Mouse (Mus musculus) hindbrain, embryonic 13.5 days (tissue): ENCODE data around the gene Gm14180. TPM values are rescaled to one million over a fixed set of nuclear protein-coding genes. Genes with fewer than 3 reads are reported as not detected.
"Not testable (repeated sequence)": the region's sequence is repeated elsewhere in the genome, so short reads cannot be mapped to it uniquely, and the experiment has no call there.

Experiments
- ATAC-seq: fragments of 200-750 bp; cut with Nextera tagmentation; 2 replicates; pipeline ENCODE4 v1.8.0; 2017; ENCODE audit warnings: moderate TSS enrichment; ENCODE audit not compliant: low FRiP score
- H3K27ac ChIP-seq: fragments of 300-500 bp; sonication (generic); 2 replicates; pipeline ENCODE4 v1.5.1; 2015; ENCODE audit warnings: inconsistent platforms, mild to moderate bottlenecking, moderate library complexity
- H3K27me3 ChIP-seq: fragments of 300-500 bp; sonication (generic); 2 replicates; pipeline ENCODE4 v1.6.1; 2015; ENCODE audit warnings: mild to moderate bottlenecking, inconsistent platforms
- H3K36me3 ChIP-seq: fragments of 300-500 bp; sonication (generic); 2 replicates; pipeline ENCODE4 v1.6.1; 2015; ENCODE audit warnings: mild to moderate bottlenecking, inconsistent platforms
- H3K4me1 ChIP-seq: fragments of 300-500 bp; sonication (generic); replicated peaks from 2 replicates; pipeline ENCODE4 v1.6.1; 2015; ENCODE audit warnings: inconsistent platforms
- H3K4me2 ChIP-seq: fragments of 300-500 bp; sonication (generic); 2 replicates; pipeline ENCODE4 v1.6.1; 2015; ENCODE audit warnings: inconsistent platforms, mild to moderate bottlenecking, moderate library complexity
- H3K4me3 ChIP-seq: fragments of 300-500 bp; sonication (generic); 2 replicates; pipeline ENCODE4 v1.5.1; 2015; ENCODE audit warnings: mild to moderate bottlenecking, inconsistent platforms
- H3K9ac ChIP-seq: fragments of 300-500 bp; sonication (generic); 2 replicates; pipeline ENCODE4 v1.6.1; 2015; ENCODE audit warnings: mild to moderate bottlenecking, inconsistent platforms
- H3K9me3 ChIP-seq: fragments of 300-500 bp; sonication (generic); 2 replicates; pipeline ENCODE4 v1.6.1; 2016; ENCODE audit warnings: inconsistent platforms
- WGBS: fragments of 180-500 bp; shearing (Covaris S2); methylation state at CpG from one replicate; pipeline ENCODE4 v1.1.7; 2015; 5-methylcytosine and 5-hydroxymethylcytosine counted together
- polyA plus RNA-seq: library from polyadenylated mRNA; unstranded; fragments of >200 nt; fragmentation: Nextera tagmentation; extraction: Ambion mirVana; gene quantifications from 2 replicates; pipeline ENCODE4 v1.2.1, GENCODE M21; 2015

Gm14180 gene
- polyA plus RNA-seq: not detected in 2 replicates

GRCm38 (mm10) chr11:99734190-99734589 is at the start of gene Gm14180:
Gene Gm14180, minus strand, starts transcription at chr11:99734290.
- Histone ChIP-seq H3K9ac (no peak within 1 kb of the TSS), H3K4me2 (no peak within 1 kb of the TSS), H3K9me3 (no peaks in the 10 kb centered on the region), H3K27me3 (no peaks in the 10 kb centered on the region), H3K27ac (no peak within 1 kb of the TSS), H3K36me3 (no peaks in the 10 kb centered on the region), H3K4me3 (no peak within 1 kb of the TSS), H3K4me1 (no peaks in the 10 kb centered on the region)
- 63% methylated on average over 2 of the region's 2 CpGs for WGBS
- ATAC-seq: no peak

- 93% methylated on average over 2 of the region's 2 CpGs for WGBS
- no peak within 1 kb of the TSS for H3K4me3 ChIP-seq
- ATAC-seq: no peak
These were observed 46.5 kb upstream of the Gm14180 start, which contains the start of gene Krtap4-8 for GRCm38 (mm10) chr11:99780604-99781003. Gene Krtap4-8, minus strand, starts transcription at chr11:99780704.

GRCm38 (mm10) chr11:99778401-99778800 is 44.3 kb upstream of the Gm14180 start:
- no peak overlapping the region for H3K4me2 ChIP-seq
- H3K36me3 ChIP-seq: no peaks in the 10 kb centered on the region
- WGBS: 33% methylated on average over 7 of the region's 7 CpGs
- H3K9me3 ChIP-seq: no peaks in the 10 kb centered on the region
- no peaks in the 10 kb centered on the region; the same call in 1 of the 2 replicates for H3K4me1 ChIP-seq
- ATAC-seq: no peak
- H3K27ac ChIP-seq: no peak overlapping the region
- no peak overlapping the region for H3K4me3 ChIP-seq
- H3K9ac ChIP-seq: no peak overlapping the region
- H3K27me3 ChIP-seq: no peaks in the 10 kb centered on the region

More at GRCm38 (mm10) chr11:99780604-99781003, 46.5 kb upstream of the Gm14180 start, which contains the start of gene Krtap4-8:
- Histone ChIP-seq H3K9me3 (no peaks in the 10 kb centered on the region), H3K4me1 (no peaks in the 10 kb centered on the region; the same call in 1 of the 2 replicates), H3K36me3 (no peaks in the 10 kb centered on the region), H3K4me2 (no peak within 1 kb of the TSS), H3K27me3 (no peaks in the 10 kb centered on the region), H3K9ac (no peak within 1 kb of the TSS), H3K27ac (no peak within 1 kb of the TSS)

DNA sequence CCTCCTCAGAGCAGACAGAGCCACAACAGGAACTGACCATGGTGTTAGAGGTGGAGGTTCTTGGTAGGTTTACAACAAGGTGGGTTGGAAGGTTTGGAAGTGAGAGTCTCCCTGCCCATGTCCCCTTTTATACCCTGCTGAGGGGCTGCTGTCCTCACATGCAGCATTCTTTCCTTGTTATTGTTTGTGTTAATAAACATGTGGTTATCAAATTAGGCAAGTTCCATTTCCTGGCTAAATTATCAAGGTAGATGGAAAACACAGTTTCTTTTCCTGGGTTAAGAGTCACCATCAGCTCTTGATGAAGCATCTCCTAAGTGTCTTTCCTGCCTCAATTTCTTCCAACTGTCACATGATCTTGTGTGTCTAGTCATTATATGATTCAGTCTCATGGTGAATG is 38.7 kb upstream of the Gm14180 start, which contains the start of gene Gm11595:
Gm11595 (minus strand) TSS at position 101 of the 400 bp plus-strand sequence.
- not testable (repeated sequence) for H3K9ac ChIP-seq, H3K27ac ChIP-seq, H3K9me3 ChIP-seq, H3K27me3 ChIP-seq, H3K4me2 ChIP-seq, ATAC-seq, H3K36me3 ChIP-seq, H3K4me3 ChIP-seq, H3K4me1 ChIP-seq

DNA sequence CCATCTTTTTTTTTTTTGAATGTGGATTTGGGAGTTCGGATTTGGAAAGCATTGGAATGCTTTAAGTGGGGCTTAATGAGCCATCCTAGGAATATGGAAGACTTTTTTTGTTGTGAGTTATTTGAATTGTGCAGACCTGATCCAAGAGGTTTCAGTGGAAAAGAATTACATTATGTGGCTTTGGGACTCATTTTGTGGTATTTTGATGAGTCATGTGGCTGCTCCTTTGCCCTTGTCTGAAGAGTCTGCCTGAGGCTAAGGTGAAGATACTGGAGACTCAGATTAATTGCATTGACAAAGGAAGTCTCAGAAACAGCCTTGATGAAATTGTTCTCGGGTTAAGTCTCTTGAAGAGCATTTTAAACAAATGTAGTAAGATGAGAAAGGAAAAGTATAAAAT is 34.3 kb upstream of the Gm14180 start:
- ATAC-seq: no peak
- Histone ChIP-seq H3K4me3 (no peak overlapping the region), H3K4me1 (no peaks in the 10 kb centered on the region), H3K4me2 (no peak overlapping the region), H3K36me3 (no peaks in the 10 kb centered on the region), H3K27ac (no peak overlapping the region), H3K9ac (no peak overlapping the region), H3K9me3 (no peaks in the 10 kb centered on the region), H3K27me3 (no peaks in the 10 kb centered on the region)
- 74% methylated on average over 2 of the region's 2 CpGs for WGBS

GRCm38 (mm10) chr11:99758877-99759276 is 24.8 kb upstream of the Gm14180 start:
- no peaks in the 10 kb centered on the region for H3K9me3 ChIP-seq
- H3K4me3 ChIP-seq: no peak overlapping the region
- no peak overlapping the region for H3K4me2 ChIP-seq
- H3K36me3 ChIP-seq: no peaks in the 10 kb centered on the region
- no peaks in the 10 kb centered on the region for H3K27me3 ChIP-seq
- H3K9ac ChIP-seq: no peak overlapping the region
- H3K4me1 ChIP-seq: no peaks in the 10 kb centered on the region
- ATAC-seq: no peak
- H3K27ac ChIP-seq: no peak overlapping the region
- WGBS: 100% methylated on average over 1 of the region's 1 CpGs

- Histone ChIP-seq H3K9me3 (no peaks in the 10 kb centered on the region), H3K36me3 (no peaks in the 10 kb centered on the region), H3K4me1 (no peaks in the 10 kb centered on the region), H3K4me2 (no peak overlapping the region), H3K27ac (no peak overlapping the region), H3K9ac (no peak overlapping the region), H3K4me3 (no peak overlapping the region), H3K27me3 (no peaks in the 10 kb centered on the region)
- WGBS: 95% methylated on average over 3 of the region's 3 CpGs
- ATAC-seq: no peak
These were observed 9.9 kb upstream of the Gm14180 start for GRCm38 (mm10) chr11:99743985-99744384.

DNA sequence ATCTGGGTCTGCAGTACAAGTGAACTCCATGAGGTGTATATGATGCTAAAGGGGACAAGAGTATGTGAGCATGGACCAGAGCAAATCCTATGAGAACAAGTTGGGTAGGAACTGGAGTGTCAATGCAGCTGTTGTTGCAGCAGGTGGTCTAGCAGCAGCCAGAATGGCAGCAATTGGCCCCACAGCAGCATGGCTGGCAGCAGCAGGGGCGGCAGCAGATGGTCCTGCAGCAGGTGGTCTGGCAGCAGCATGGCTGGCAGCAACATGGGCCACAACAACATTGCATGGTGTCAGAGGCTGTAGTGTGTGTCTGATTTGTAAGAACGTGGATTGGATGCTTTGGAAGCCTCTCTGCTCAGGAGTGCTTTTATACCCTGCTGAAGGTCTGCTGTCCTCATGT is 10.0 kb downstream of the Gm14180 start:
- no peak overlapping the region for H3K4me2 ChIP-seq
- H3K27ac ChIP-seq: no peak overlapping the region
- H3K4me3 ChIP-seq: no peak overlapping the region
- no peak for ATAC-seq
- H3K9ac ChIP-seq: no peak overlapping the region
- H3K9me3 ChIP-seq: no peaks in the 10 kb centered on the region
- no peaks in the 10 kb centered on the region for H3K36me3 ChIP-seq
- 82% methylated on average over 2 of the region's 2 CpGs for WGBS
- no peaks in the 10 kb centered on the region for H3K27me3 ChIP-seq
- H3K4me1 ChIP-seq: no peaks in the 10 kb centered on the region

DNA sequence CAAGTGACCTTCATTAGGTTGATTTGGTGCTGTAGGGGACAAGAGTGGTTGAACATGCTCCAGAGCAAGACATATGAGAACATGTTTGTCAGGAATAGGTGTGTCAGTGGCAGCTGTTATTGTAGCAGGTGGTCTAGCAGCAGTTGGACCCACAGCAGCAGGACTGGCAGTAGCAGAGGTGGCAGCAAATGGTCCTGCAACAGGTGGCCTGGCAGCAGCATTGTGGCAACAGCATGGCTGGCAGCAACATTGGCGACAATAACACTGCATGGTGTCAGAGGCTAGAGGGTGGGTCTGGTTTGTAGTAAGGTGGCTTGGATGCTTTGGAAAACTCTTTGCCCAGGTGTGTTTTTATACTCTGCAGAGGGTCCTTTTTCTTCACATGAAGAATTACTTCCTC is 15.3 kb downstream of the Gm14180 start:
- WGBS: 89% methylated on average over 1 of the region's 1 CpGs
- no peak overlapping the region for H3K9ac ChIP-seq
- no peak overlapping the region for H3K4me2 ChIP-seq

GRCm38 (mm10) chr11:99690463-99690862 is 43.6 kb downstream of the Gm14180 start, which contains the start of gene Gm14190:
Gene Gm14190, minus strand, starts transcription at chr11:99690740.
- WGBS: 84% methylated on average over 1 of the region's 1 CpGs
- H3K36me3 ChIP-seq: no peaks in the 10 kb centered on the region
- no peak for ATAC-seq

More for the DNA sequence above, 15.3 kb downstream of the Gm14180 start:
- H3K4me1 ChIP-seq: no peaks in the 10 kb centered on the region
- no peaks in the 10 kb centered on the region for H3K27me3 ChIP-seq
- H3K36me3 ChIP-seq: no peaks in the 10 kb centered on the region
- H3K27ac ChIP-seq: no peak overlapping the region
- no peak overlapping the region for H3K4me3 ChIP-seq
- H3K9me3 ChIP-seq: no peaks in the 10 kb centered on the region
- ATAC-seq: no peak

GRCm38 (mm10) chr11:99685235-99685634 is 48.9 kb downstream of the Gm14180 start:
- H3K36me3 ChIP-seq, H3K27ac ChIP-seq, H3K4me3 ChIP-seq, H3K4me1 ChIP-seq, H3K4me2 ChIP-seq, ATAC-seq, H3K27me3 ChIP-seq, H3K9me3 ChIP-seq, H3K9ac ChIP-seq: not testable (repeated sequence)
- WGBS: 85% methylated on average over 1 of the region's 1 CpGs

More at GRCm38 (mm10) chr11:99690463-99690862, 43.6 kb downstream of the Gm14180 start, which contains the start of gene Gm14190:
- no peak within 1 kb of the TSS for H3K27ac ChIP-seq
- no peak within 1 kb of the TSS for H3K9ac ChIP-seq
- H3K27me3 ChIP-seq: no peaks in the 10 kb centered on the region
- H3K4me3 ChIP-seq: no peak within 1 kb of the TSS
- no peaks in the 10 kb centered on the region for H3K4me1 ChIP-seq
- no peak within 1 kb of the TSS for H3K4me2 ChIP-seq
- H3K9me3 ChIP-seq: no peaks in the 10 kb centered on the region
